Mouse (Mus musculus) stomach, postnatal 0 days (tissue): ENCODE results near the gene Fen1.

Experiments used
- CTCF ChIP-seq: IDR thresholded peaks from 2 replicates; pipeline ENCODE4 v1.5.1; 2016; ENCODE audit warnings: antibody characterized with exemption, low read depth, mild to moderate bottlenecking, moderate library complexity
- EP300 ChIP-seq: optimal IDR thresholded peaks from 2 replicates; pipeline ENCODE3; 2016; ENCODE audit warnings: antibody characterized with exemption

DNA sequence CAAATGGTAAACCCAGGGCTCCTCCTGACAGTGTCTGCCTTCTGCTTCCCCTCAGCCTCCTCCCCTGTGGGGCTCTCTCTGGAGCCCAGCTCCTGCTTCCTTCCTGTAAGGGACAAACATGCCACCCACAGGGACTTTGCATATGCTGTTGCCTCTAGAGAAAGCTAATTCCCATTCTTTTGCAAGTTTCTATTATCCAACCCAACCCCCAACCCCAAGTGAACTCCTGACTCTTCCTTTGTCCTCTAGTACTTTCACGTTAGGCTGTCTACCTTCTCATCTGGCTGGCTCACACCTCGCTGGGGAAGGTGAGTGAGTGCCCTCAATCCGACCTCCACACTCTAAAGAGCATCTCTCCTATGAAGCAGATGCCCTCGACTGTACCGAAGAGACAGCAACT lies 27.9 kb upstream of the Fen1 start:
- TF ChIP-seq CTCF: no peak
- TF ChIP-seq EP300: no peak
